Mouse (Mus musculus) liver, embryonic 14.5 days (tissue): ENCODE results near the gene Adap1. TPM values are rescaled to one million over a fixed set of nuclear protein-coding genes. Genes with fewer than 3 reads are reported as not detected.

Experiments used
- ATAC-seq: fragments of 200-750 bp; cut with Nextera tagmentation; 2 replicates; pipeline ENCODE4 v1.8.0; 2017; ENCODE audit warnings: moderate number of reproducible peaks, mild to moderate bottlenecking, moderate library complexity; ENCODE audit not compliant: insufficient read depth
- DNase-seq, 3 experiments: peaks; one replicate each; pipeline ENCODE4 v3.0.0-alpha.2; 2012 to 2013; ENCODE audit warnings: low read depth in 3 of 3, low spot score in 3 of 3
- H3K27ac ChIP-seq: fragments of 300-500 bp; sonication (generic); 2 replicates; pipeline ENCODE4 v1.5.1; 2014; ENCODE audit warnings: moderate library complexity, mild to moderate bottlenecking, control low read depth, inconsistent platforms
- H3K27me3 ChIP-seq: fragments of 300-500 bp; sonication (generic); 2 replicates; pipeline ENCODE4 v1.6.1; 2014; ENCODE audit warnings: mild to moderate bottlenecking, low read length, moderate library complexity; ENCODE audit not compliant: control insufficient read depth, insufficient read depth
- H3K36me3 ChIP-seq: fragments of 300-500 bp; sonication (generic); replicated peaks from 2 replicates; pipeline ENCODE4 v1.6.1; 2014; ENCODE audit warnings: low read depth; ENCODE audit not compliant: control insufficient read depth, insufficient read depth
- H3K4me1 ChIP-seq, 2 experiments: fragments of 200-500 bp in 1 of 2; fragments of 300-500 bp in 1 of 2; sonication (generic) in 1 of 2; replicated peaks; 2 replicates each; pipeline ENCODE4 v1.6.1; 2012 to 2014; ENCODE audit warnings: antibody characterized with exemption in 1 of 2, inconsistent platforms in 1 of 2, low read length in 1 of 2; ENCODE audit not compliant: control insufficient read depth in 2 of 2, insufficient read depth in 2 of 2
- H3K4me2 ChIP-seq: fragments of 300-500 bp; sonication (generic); 2 replicates; pipeline ENCODE4 v1.6.1; 2014; ENCODE audit warnings: low read depth, mild to moderate bottlenecking, control low read depth, moderate library complexity
- H3K4me3 ChIP-seq, 2 experiments: fragments of 200-500 bp in 1 of 2; fragments of 300-500 bp in 1 of 2; sonication (generic) in 1 of 2; 2 replicates each; pipeline ENCODE4 v1.5.1; 2012 to 2014; ENCODE audit warnings: low read depth in 2 of 2, low read length in 2 of 2, mild to moderate bottlenecking in 2 of 2, control low read depth in 1 of 2, inconsistent platforms in 1 of 2, moderate library complexity in 1 of 2; ENCODE audit not compliant: insufficient read depth in 1 of 2
- H3K9ac ChIP-seq: fragments of 300-500 bp; sonication (generic); replicated peaks from 2 replicates; pipeline ENCODE4 v1.6.1; 2014; ENCODE audit warnings: mild to moderate bottlenecking, control low read depth, moderate library complexity
- H3K9me3 ChIP-seq: fragments of 300-500 bp; sonication (generic); 2 replicates; pipeline ENCODE4 v1.6.1; 2016; ENCODE audit warnings: low read length, mixed read lengths; ENCODE audit not compliant: control insufficient read depth
- CTCF ChIP-seq: IDR thresholded peaks from 2 replicates; pipeline ENCODE4 v1.5.1; 2016; ENCODE audit warnings: antibody characterized with exemption, low read depth, control low read depth
- EP300 ChIP-seq: IDR thresholded peaks from 2 replicates; pipeline ENCODE4 v1.6.1; 2016; ENCODE audit warnings: antibody characterized with exemption, low read depth
- WGBS: fragments of 180-500 bp; shearing (Covaris S2); extraction: QIAGEN DNeasy Blood & Tissue Kit; methylation state at CpG from one replicate; pipeline ENCODE4 v1.1.7; 2014; ENCODE audit not compliant: insufficient replicate concordance; 5-methylcytosine and 5-hydroxymethylcytosine counted together
- polyA plus RNA-seq, 2 experiments: library from polyadenylated mRNA; depleted of rRNA in 1 of 2; stranded (reverse) in 1 of 2; unstranded in 1 of 2; fragments of >200 nt; fragmentation: Nextera tagmentation in 1 of 2; extraction: Ambion mirVana in 1 of 2; gene quantifications; 2 replicates each; pipeline versions ENCODE4 v1.2.1 to v1.2.3; 2012 to 2014

Gene Adap1
- polyA plus RNA-seq, 2 experiments, result 2.2 to 3.0 TPM

GRCm38 (mm10) chr5:139311822-139312221 lies 13.6 kb downstream of the Adap1 start:
- ATAC-seq (no peak), DNase-seq (no peak)
- TF ChIP-seq EP300 (no peak), CTCF (no peak)
- H3K4me1 ChIP-seq, result peaks cover 0 to 2% of the 10 kb centered on the region in 2 experiments; a peak in 1 of 4 replicates
- no peak overlapping the region for H3K27ac ChIP-seq
- H3K4me3 ChIP-seq, result no peak overlapping the region
- no peaks in the 10 kb centered on the region for H3K9me3 ChIP-seq
- H3K27me3 ChIP-seq, result no peaks in the 10 kb centered on the region
- no peaks in the 10 kb centered on the region for H3K36me3 ChIP-seq
- 79% methylated on average over 9 of the region's 9 CpGs for WGBS
- no peak overlapping the region for H3K4me2 ChIP-seq
- no peak overlapping the region for H3K9ac ChIP-seq

- ATAC-seq, result no peak
- 75% methylated on average over 4 of the region's 4 CpGs for WGBS
These were observed 14.9 kb downstream of the Adap1 start for GRCm38 (mm10) chr5:139310477-139310876.

GRCm38 (mm10) chr5:139309946-139310345 lies 15.5 kb downstream of the Adap1 start:
- no peak overlapping the region for H3K4me2 ChIP-seq
- H3K4me3 ChIP-seq, result no peak overlapping the region
- no peak for TF ChIP-seq CTCF
- no peak for TF ChIP-seq EP300
- H3K27me3 ChIP-seq, result no peaks in the 10 kb centered on the region
- H3K4me1 ChIP-seq, result peaks cover 0 to 2% of the 10 kb centered on the region in 2 experiments; a peak in 1 of 4 replicates
- no peak overlapping the region for H3K9ac ChIP-seq
- 60% methylated on average over 3 of the region's 3 CpGs for WGBS
- H3K36me3 ChIP-seq, result no peaks in the 10 kb centered on the region
- H3K27ac ChIP-seq, result no peak overlapping the region
- no peak for DNase-seq
- no peak for ATAC-seq
- no peaks in the 10 kb centered on the region for H3K9me3 ChIP-seq

More at GRCm38 (mm10) chr5:139310477-139310876, 14.9 kb downstream of the Adap1 start:
- Histone ChIP-seq H3K9me3 (no peaks in the 10 kb centered on the region), H3K4me3 (no peak overlapping the region), H3K4me1 (peaks cover 0 to 2% of the 10 kb centered on the region in 2 experiments; a peak in 1 of 4 replicates), H3K4me2 (no peak overlapping the region), H3K9ac (no peak overlapping the region), H3K27me3 (no peaks in the 10 kb centered on the region), H3K27ac (no peak overlapping the region), H3K36me3 (no peaks in the 10 kb centered on the region)
- no peak for DNase-seq
- TF ChIP-seq CTCF (no peak), EP300 (no peak)

GRCm38 (mm10) chr5:139303646-139304061 lies 21.8 kb downstream of the Adap1 start:
- no peak overlapping the region for H3K9ac ChIP-seq
- ATAC-seq (no peak), DNase-seq (no peak)
- H3K36me3 ChIP-seq, result no peaks in the 10 kb centered on the region
- no peak overlapping the region for H3K4me2 ChIP-seq
- peaks cover 0 to 2% of the 10 kb centered on the region in 2 experiments; a peak in 1 of 4 replicates for H3K4me1 ChIP-seq
- no peaks in the 10 kb centered on the region for H3K27me3 ChIP-seq
- H3K9me3 ChIP-seq, result no peaks in the 10 kb centered on the region
- H3K4me3 ChIP-seq, result no peak overlapping the region
- no peak overlapping the region for H3K27ac ChIP-seq
- TF ChIP-seq CTCF (no peak), EP300 (no peak)
- 76% methylated on average over 9 of the region's 9 CpGs for WGBS

- H3K9ac ChIP-seq, result no peak overlapping the region
- H3K4me1 ChIP-seq, result peaks cover 0 to 2% of the 10 kb centered on the region in 2 experiments; a peak in 1 of 4 replicates
- TF ChIP-seq CTCF (no peak), EP300 (no peak)
- H3K4me3 ChIP-seq, result no peak overlapping the region
- no peak for DNase-seq
- no peak overlapping the region for H3K27ac ChIP-seq
- H3K36me3 ChIP-seq, result no peaks in the 10 kb centered on the region
- no peak for ATAC-seq
- 74% methylated on average over 6 of the region's 6 CpGs for WGBS
- no peak overlapping the region for H3K4me2 ChIP-seq
- no peaks in the 10 kb centered on the region for H3K9me3 ChIP-seq
- no peaks in the 10 kb centered on the region for H3K27me3 ChIP-seq
These were observed 23.3 kb downstream of the Adap1 start for GRCm38 (mm10) chr5:139302101-139302500.
